Mouse (Mus musculus) layer of hippocampus, adult 9-10 months (tissue): ENCODE results near the gene Cdcp1.

ENCODE experiments used
- DNase-seq: peaks from one replicate; pipeline ENCODE4 v3.0.0; 2022; ENCODE audit warnings: low spot score

Cdcp1 gene

DNA sequence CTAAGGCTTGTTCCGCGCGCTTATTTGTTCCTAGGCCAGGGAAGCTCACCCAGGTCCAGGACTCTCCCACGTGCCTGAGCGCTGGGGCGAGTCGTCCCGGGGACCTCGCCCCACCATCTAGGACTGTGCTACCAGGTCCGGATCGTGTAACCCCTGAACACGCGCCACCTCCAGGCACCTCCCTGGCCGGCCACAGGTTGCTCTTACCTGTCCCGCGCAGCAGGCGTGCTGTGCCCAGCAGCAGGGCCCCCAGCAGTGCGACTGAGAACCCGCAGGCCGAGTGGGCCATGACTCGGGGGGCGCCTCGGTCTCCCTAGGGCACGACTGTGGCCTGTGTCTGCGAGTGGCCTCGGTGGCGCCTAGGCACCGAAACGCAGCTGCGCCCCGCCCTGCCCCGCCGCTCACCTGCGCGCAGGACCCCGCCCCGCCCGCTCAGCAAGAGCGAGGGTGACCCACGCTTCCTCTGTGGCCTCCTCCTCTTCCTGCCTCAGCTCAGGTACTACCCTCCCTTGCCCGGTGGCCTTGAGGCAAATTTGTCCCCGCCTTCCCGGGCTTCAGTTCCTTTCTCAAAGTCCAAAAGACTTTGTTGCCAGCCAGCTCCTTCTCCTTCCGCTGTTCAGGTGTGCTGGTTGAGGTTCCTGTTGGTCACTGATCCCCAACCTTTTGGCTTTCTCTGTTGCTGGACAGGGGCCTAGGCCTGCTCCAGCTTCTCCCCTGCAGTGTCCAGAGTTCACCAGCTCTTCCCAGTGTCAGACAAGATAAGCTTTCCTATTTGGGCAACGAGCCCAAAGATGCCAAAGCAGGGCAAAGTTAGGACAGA is at the start of gene Cdcp1:
TSS of gene Cdcp1 (minus strand) at position 418 of the 820 bp plus-strand sequence.
- DNase-seq: no peak

GRCm38 (mm10) chr9:123260611-123261021 is 44.8 kb upstream of the Cdcp1 start, which contains the start of gene Tmem158:
Gene Tmem158 (minus strand): TSS chr9:123260764.
- peak; percentile 41 for DNase-seq

DNA sequence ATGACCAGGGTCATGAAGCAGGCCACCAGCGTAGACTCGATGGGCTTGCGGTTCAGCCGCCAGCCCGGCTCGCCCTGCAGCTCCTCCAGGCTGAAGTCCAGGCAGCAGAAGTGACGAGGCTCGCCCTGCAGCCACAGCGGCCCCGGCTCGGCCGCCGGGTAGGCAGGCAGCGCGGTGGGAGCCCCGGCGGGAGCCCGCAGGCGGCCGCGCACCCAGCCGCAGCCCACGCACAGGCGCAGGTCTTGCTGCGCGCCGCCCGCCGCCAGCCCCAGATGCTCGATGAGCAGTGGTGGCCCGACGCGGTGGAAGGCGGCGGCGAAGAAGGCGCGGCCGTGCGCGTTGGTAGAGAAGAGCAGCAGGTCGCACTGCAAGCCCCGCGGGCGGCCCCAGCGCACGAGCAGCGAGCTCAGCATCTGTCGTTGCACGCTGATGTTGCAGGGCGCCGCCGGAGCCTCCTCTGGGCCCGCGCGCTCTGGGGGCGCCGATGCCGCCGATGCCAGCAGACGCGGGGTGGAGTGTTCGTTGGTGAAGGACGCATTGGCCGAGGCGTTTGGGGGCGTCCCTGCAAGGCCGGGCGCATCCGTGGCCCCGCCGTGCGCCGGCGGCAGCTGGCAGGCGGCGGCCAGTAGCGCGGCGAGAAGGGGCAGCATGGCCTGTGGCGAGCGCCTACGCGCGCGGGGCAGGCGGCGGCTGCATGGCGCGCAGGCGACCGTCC is 44.2 kb upstream of the Cdcp1 start:
- no peak for DNase-seq

- peak; percentile 31 for DNase-seq
Measured at GRCm38 (mm10) chr9:123259461-123259895, 43.6 kb upstream of the Cdcp1 start.

DNA sequence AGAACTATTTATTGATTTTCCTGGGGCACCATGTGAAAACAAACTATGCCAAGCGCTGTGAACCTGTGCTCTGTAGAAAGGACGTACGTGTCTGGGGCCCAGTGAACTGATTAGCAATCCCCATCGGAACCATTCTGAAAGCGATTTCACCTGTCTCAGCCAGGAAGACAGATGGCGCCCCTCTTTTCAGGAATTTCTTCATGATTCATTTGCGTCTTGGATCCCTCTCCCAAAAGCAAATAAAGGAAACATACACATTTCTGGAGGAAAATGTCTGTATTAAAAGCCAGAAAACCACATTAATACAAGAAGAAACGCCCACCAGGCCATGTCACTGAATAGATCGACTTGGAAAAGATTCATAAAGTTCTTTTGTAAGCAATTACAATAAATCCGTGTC is 43.0 kb upstream of the Cdcp1 start:
- no peak for DNase-seq

DNA sequence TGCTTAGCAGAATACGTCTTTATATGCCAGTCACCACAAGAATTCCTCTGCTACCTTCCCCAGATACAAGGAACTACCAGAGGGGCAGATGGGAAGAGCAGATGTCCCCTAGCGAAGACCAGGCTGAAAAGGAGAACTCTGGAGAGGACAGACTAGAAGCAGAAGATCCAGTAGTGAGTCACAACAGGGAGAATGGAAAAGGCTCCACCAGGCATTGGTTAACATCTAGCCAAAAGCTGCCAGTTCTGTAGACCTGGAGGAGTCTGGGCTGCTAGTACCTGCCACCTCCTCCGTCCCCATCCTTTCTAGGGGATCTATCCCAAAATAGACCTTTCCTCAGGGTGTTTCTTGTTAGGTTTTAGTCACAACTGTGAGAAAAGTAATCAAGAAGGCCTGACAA is 39.9 kb upstream of the Cdcp1 start:
- DNase-seq: no peak

DNA sequence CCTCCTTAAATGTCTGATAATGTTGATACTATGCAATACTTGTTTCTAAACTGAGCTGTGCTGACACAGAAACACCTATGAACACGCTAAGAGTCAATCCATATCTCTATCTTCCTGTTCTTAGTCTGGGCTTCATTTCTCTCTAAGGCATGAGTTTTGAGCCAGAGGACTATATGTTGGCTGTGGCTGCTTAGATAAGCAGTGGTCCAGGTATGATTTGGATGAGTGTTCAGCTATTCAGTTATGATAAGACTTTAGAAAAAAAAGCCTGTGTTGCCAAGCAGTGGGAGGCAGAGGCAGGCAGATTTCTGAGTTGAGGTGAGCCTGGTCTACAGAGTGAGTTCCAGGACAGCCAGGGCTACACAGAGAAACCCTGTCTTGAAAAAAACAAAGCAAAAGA is 32.2 kb upstream of the Cdcp1 start:
- no peak for DNase-seq

- no peak for DNase-seq
Measured at GRCm38 (mm10) chr9:123245146-123245545, 29.3 kb upstream of the Cdcp1 start.

DNA sequence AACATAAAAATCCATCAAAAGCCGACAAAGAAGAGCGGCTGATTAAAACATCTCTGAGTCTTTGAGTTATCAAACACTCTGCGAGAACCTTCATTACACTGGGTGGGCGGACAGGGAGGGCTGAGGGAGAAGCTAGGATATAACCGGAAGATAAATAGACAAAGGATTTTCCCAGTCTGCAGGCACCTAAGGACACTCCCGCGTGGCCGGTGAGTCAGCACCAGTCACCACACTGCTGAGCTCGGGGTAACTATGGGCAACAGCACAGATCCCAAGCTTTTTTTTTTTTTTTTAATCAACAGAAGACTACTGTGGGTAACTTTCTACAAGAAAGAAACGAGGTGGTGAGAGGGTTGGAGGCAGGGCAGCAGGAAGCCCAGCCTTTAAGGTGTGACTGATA is 28.1 kb upstream of the Cdcp1 start:
- DNase-seq: no peak

GRCm38 (mm10) chr9:123241191-123241590 is 25.4 kb upstream of the Cdcp1 start:
- no peak for DNase-seq

- DNase-seq: no peak
Measured at GRCm38 (mm10) chr9:123240751-123241150, 24.9 kb upstream of the Cdcp1 start.

DNA sequence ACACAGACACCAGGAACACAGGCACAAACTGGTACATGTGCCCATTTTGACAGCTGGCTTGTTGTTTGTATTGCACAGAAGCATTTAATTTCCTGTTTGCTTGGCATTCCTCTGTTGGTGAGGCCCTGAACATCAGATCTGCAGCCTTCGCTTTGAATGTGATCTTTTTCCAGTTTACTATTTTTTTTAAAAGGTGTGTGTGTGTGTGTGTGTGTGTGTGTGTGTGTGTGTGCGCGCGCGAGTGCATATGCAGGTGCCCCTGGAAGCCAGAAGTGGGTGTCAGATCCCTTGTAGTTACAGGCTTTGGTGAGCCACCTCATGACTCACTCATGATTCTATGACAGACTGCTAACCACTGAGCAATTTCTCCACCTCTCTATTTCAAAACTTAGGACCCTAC is 24.4 kb upstream of the Cdcp1 start:
- no peak for DNase-seq

DNA sequence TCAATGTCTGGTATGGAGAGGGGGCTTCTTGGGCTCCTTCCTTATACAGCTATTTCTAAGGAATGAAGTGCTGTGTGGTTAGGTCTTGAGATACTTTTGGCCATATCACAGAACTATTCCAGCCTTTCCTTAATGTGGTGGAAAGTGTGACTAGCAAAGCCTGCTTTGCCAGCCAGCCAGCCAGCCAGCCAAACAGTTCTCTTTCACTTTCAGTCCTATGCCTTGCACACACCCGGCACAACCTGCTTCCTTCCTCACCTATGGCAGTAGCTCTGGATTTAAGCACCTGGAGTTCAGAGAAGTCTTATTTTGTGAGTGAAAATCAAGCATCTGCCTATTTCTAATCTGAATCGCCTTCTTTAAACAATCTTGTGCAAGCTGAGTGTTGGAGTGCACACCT is 23.8 kb upstream of the Cdcp1 start:
- DNase-seq: no peak

DNA sequence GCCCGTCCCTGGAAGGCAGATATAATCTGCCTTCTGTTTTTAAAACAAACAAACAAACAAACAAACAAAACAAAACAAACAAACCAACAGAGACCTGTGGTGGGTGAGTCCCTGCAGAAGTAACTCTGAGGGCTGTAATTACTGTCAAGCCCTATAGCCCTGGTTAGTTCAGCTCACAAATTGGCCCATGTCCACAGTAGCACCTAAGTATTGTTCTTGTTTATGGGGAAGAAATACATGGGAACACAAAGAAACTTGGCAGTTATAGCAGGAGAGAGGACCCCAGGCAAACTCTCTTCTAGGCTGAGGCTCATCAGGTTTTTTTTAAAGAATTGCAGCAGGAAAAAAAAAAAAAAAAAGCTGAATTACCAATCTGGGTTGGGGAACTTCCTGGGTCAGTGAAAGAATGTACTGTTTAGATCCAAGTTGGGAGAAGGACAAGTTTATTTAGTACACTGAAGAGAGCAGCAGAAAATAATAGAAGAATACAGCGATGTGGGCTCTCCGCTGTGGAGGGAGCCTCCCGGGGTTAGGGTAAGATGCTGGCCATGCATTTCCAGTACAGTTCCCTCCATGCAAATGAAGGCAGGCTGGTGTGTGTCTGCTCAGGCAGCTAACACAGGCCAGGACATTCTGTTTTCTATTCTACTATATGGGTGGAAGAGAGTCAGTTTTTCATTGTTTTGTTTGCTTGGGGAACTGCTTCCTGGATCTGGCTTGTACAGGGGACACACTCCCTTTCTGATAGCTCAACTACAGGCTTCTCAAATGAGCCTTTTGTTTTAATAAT is 22.6 kb upstream of the Cdcp1 start:
- no peak for DNase-seq

- DNase-seq: no peak
Measured at GRCm38 (mm10) chr9:123237739-123238138, 21.9 kb upstream of the Cdcp1 start.

DNA sequence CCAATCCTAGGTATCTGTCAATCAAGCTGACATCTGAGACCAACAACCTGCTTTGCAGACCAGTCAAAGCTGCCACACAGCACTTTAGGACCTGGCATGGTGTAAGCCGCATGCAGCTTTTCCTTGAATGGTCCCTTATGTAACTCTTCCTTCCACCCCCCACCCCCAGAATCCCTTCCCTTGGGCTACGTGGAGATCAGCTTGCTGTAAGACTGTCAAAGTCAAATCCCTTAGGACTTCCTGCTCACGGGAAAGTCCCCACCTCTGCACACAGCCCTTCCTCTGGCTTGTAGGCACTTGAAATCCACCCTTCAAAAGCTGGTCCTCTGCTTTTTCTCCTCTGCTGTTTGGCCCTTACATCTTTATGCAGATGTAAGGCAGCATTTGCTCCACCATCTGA is 19.8 kb upstream of the Cdcp1 start:
- DNase-seq: no peak

DNA sequence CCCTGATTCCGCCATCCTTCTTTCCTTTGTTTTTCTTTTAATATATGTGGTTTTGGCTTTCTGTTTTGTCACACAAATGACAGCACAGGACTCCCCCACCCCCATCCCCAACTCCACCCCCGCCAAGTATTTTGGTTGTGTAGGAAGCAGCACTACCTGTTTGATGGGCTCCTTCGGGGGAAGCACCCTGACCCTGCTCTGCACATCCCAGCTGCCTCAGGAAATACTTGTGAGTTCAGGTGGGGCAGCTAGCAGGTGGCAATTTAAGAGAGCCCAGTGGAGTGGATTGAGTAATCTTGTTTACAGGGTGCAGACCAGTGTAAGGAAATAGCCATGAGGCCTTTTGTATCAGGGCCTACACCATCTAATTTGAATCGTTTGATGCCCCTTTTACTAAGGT is 14.0 kb upstream of the Cdcp1 start:
- no peak for DNase-seq

- DNase-seq: no peak
Measured at GRCm38 (mm10) chr9:123228671-123229070, 12.8 kb upstream of the Cdcp1 start.

GRCm38 (mm10) chr9:123227106-123227750 is 11.4 kb upstream of the Cdcp1 start:
- no peak for DNase-seq

- DNase-seq: no peak
Measured at GRCm38 (mm10) chr9:123224863-123225431, 9.1 kb upstream of the Cdcp1 start.

DNA sequence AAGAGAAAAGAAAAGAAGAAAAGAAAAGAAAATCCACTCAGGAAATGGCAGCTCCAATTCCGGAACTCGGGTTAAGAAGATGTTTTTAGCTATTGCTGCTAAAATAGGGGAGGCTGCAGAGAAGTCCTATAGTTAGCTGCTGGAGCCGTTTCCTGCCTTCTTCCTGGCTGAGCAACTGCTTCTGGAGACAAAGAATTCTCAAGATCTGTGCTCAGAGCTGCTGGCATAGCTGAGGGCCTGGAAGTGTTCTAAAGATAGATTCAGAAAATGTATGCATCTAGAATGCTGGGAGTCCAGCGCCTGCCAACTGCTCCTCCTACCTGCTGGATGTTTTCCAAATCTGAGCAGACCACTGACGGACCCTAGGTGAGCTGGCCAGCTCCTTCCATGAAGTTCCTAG is 4.0 kb upstream of the Cdcp1 start:
- no peak for DNase-seq

DNA sequence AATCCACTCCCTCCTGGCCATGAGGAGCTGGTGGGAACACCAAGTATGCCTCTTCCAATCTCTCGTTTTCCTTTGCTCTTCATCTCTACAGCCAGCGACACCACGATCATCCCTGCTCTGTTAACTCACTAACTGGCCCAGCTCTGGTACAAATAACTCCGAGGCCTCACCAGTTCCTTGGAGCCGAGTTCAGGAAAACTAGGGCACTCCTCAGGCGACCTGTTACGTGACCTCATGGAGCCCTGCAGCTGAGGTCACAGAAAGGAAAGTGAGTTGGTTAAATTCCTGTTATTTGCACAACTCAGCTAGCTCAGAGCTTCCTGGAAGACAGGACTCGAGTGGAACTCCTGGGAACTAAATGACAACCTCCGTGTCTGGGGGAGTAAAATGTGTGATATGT is 2.5 kb downstream of the Cdcp1 start:
- no peak for DNase-seq
